Mouse (Mus musculus) lung, embryonic 16.5 days (tissue): ENCODE data around the gene Pakap. TPM values are rescaled to one million over a fixed set of nuclear protein-coding genes. Genes with fewer than 3 reads are reported as not detected.

Experiments
- ATAC-seq: fragments of 200-750 bp; cut with Nextera tagmentation; 2 replicates; pipeline ENCODE4 v1.8.0; 2017; ENCODE audit warnings: low read depth, mild to moderate bottlenecking, moderate library complexity
- H3K27ac ChIP-seq: fragments of 300-500 bp; sonication (generic); 2 replicates; pipeline ENCODE4 v1.5.1; 2014; ENCODE audit warnings: mild to moderate bottlenecking, control low read depth, low read length
- H3K27me3 ChIP-seq: fragments of 300-500 bp; sonication (generic); 2 replicates; pipeline ENCODE4 v1.6.1; 2014; ENCODE audit warnings: low read depth, low read length, mixed read lengths; ENCODE audit not compliant: control insufficient read depth, insufficient read depth
- H3K36me3 ChIP-seq: fragments of 300-500 bp; sonication (generic); 2 replicates; pipeline ENCODE4 v1.6.1; 2014; ENCODE audit warnings: low read length; ENCODE audit not compliant: control insufficient read depth, insufficient read depth
- H3K4me1 ChIP-seq: fragments of 300-500 bp; sonication (generic); replicated peaks from 2 replicates; pipeline ENCODE4 v1.6.1; 2014; ENCODE audit warnings: low read length, mixed read lengths; ENCODE audit not compliant: control insufficient read depth, insufficient read depth
- H3K4me2 ChIP-seq: fragments of 300-500 bp; sonication (generic); 2 replicates; pipeline ENCODE4 v1.6.1; 2014; ENCODE audit warnings: low read depth, low read length, control low read depth
- H3K4me3 ChIP-seq: fragments of 300-500 bp; sonication (generic); 2 replicates; pipeline ENCODE4 v1.5.1; 2014; ENCODE audit warnings: mild to moderate bottlenecking, low read length, control low read depth
- H3K9ac ChIP-seq: fragments of 300-500 bp; sonication (generic); 2 replicates; pipeline ENCODE4 v1.6.1; 2014; ENCODE audit warnings: low read length, control low read depth
- H3K9me3 ChIP-seq: fragments of 300-500 bp; sonication (generic); 2 replicates; pipeline ENCODE4 v1.6.1; 2016; ENCODE audit warnings: low read length; ENCODE audit not compliant: control insufficient read depth
- WGBS: fragments of 180-500 bp; shearing (Covaris S2); extraction: QIAGEN DNeasy Blood & Tissue Kit; methylation state at CpG from one replicate; pipeline ENCODE4 v1.1.7; 2014; 5-methylcytosine and 5-hydroxymethylcytosine counted together
- polyA plus RNA-seq: library from polyadenylated mRNA; unstranded; fragments of >200 nt; fragmentation: Nextera tagmentation; extraction: Ambion mirVana; gene quantifications from 2 replicates; pipeline ENCODE4 v1.2.1, GENCODE M21; 2015

Pakap gene
- polyA plus RNA-seq, 1 experiment from 2014 or later, result 50.0 TPM

- H3K27ac ChIP-seq, result no peak overlapping the region
- H3K9me3 ChIP-seq, result no peaks in the 10 kb centered on the region
- no peaks in the 10 kb centered on the region for H3K27me3 ChIP-seq
- H3K4me1 ChIP-seq, result peaks cover 22% of the 10 kb centered on the region
- H3K4me2 ChIP-seq, result no peak overlapping the region
- no peak for ATAC-seq
- H3K36me3 ChIP-seq, result peaks cover 51% of the 10 kb centered on the region
- no peak overlapping the region for H3K4me3 ChIP-seq
- 87% methylated on average over 6 of the region's 6 CpGs for WGBS
- H3K9ac ChIP-seq, result no peak overlapping the region
These were observed 286.2 kb downstream of the Pakap start for GRCm38 (mm10) chr4:57854181-57854580.

- H3K4me2 ChIP-seq, result no peak overlapping the region
- H3K9me3 ChIP-seq, result no peaks in the 10 kb centered on the region
- 49% methylated on average over 18 of the region's 18 CpGs for WGBS
- no peak overlapping the region for H3K4me3 ChIP-seq
- peaks cover 45% of the 10 kb centered on the region for H3K36me3 ChIP-seq
- peak; percentile 87 for ATAC-seq
- H3K9ac ChIP-seq, result no peak overlapping the region
- H3K4me1 ChIP-seq, result peaks cover 26% of the 10 kb centered on the region
- H3K27ac ChIP-seq, result peak overlapping the region; percentile 55
- no peaks in the 10 kb centered on the region for H3K27me3 ChIP-seq
These were observed 287.4 kb downstream of the Pakap start for GRCm38 (mm10) chr4:57855281-57855941.

- Histone ChIP-seq H3K4me2 (no peak overlapping the region), H3K4me3 (no peak overlapping the region), H3K9me3 (no peaks in the 10 kb centered on the region), H3K9ac (no peak overlapping the region), H3K36me3 (peaks cover 44% of the 10 kb centered on the region), H3K4me1 (peaks cover 26% of the 10 kb centered on the region), H3K27ac (no peak overlapping the region), H3K27me3 (no peaks in the 10 kb centered on the region)
- 91% methylated on average over 10 of the region's 10 CpGs for WGBS
- ATAC-seq, result no peak
These were observed 288.7 kb downstream of the Pakap start for GRCm38 (mm10) chr4:57856673-57857072.

- no peak overlapping the region for H3K4me2 ChIP-seq
- H3K27ac ChIP-seq, result no peak overlapping the region
- H3K9ac ChIP-seq, result no peak overlapping the region
- no peaks in the 10 kb centered on the region for H3K9me3 ChIP-seq
- no peaks in the 10 kb centered on the region for H3K27me3 ChIP-seq
- H3K36me3 ChIP-seq, result peaks cover 36% of the 10 kb centered on the region
- 65% methylated on average over 6 of the region's 6 CpGs for WGBS
- no peak overlapping the region for H3K4me3 ChIP-seq
- peaks cover 14% of the 10 kb centered on the region for H3K4me1 ChIP-seq
- no peak for ATAC-seq
These were observed 292.2 kb downstream of the Pakap start for GRCm38 (mm10) chr4:57860204-57860611.

GRCm38 (mm10) chr4:57861166-57861565, 293.2 kb downstream of the Pakap start:
- Histone ChIP-seq H3K4me2 (no peak overlapping the region), H3K9me3 (no peaks in the 10 kb centered on the region), H3K27ac (no peak overlapping the region), H3K9ac (no peak overlapping the region), H3K4me3 (no peak overlapping the region), H3K36me3 (peaks cover 26% of the 10 kb centered on the region), H3K4me1 (peaks cover 19% of the 10 kb centered on the region), H3K27me3 (no peaks in the 10 kb centered on the region)
- no peak for ATAC-seq
- WGBS, result 55% methylated on average over 6 of the region's 6 CpGs

- Histone ChIP-seq H3K9me3 (no peaks in the 10 kb centered on the region), H3K4me3 (no peak overlapping the region), H3K36me3 (peaks cover 20% of the 10 kb centered on the region), H3K4me2 (no peak overlapping the region), H3K4me1 (peaks cover 26% of the 10 kb centered on the region), H3K27ac (no peak overlapping the region; the same call in 1 of the 2 replicates), H3K9ac (no peak overlapping the region), H3K27me3 (no peaks in the 10 kb centered on the region)
- peak; percentile 24; the same call in 1 of the 2 replicates for ATAC-seq
- WGBS, result 34% methylated on average over 8 of the region's 8 CpGs
These were observed 293.9 kb downstream of the Pakap start for GRCm38 (mm10) chr4:57861856-57862255.

GRCm38 (mm10) chr4:57862269-57862986, 294.4 kb downstream of the Pakap start:
- Histone ChIP-seq H3K27ac (no peak overlapping the region; the same call in 1 of the 2 replicates), H3K9ac (no peak overlapping the region), H3K9me3 (no peaks in the 10 kb centered on the region), H3K4me3 (no peak overlapping the region), H3K36me3 (peaks cover 15% of the 10 kb centered on the region), H3K4me1 (peaks cover 31% of the 10 kb centered on the region), H3K4me2 (no peak overlapping the region), H3K27me3 (no peaks in the 10 kb centered on the region)
- peak; percentile 18; the same call in 1 of the 2 replicates for ATAC-seq
- WGBS, result 68% methylated on average over 9 of the region's 9 CpGs

GRCm38 (mm10) chr4:57866088-57866487, 298.1 kb downstream of the Pakap start:
- ATAC-seq, result peak; percentile 61
- 13% methylated on average over 2 of the region's 2 CpGs for whole genome bisulfite sequencing
- Histone ChIP-seq H3K36me3 (no peaks in the 10 kb centered on the region), H3K27ac (peak overlapping the region; percentile 18; the same call in 1 of the 2 replicates), H3K4me1 (peaks cover 23% of the 10 kb centered on the region), H3K9me3 (no peaks in the 10 kb centered on the region), H3K27me3 (no peaks in the 10 kb centered on the region), H3K4me2 (no peak overlapping the region), H3K9ac (no peak overlapping the region), H3K4me3 (no peak overlapping the region)

- 36% methylated on average over 9 of the region's 9 CpGs for WGBS
- peaks cover 20% of the 10 kb centered on the region for H3K4me1 ChIP-seq
- no peak for ATAC-seq
- no peak overlapping the region for H3K9ac ChIP-seq
- H3K4me3 ChIP-seq, result no peak overlapping the region
- no peaks in the 10 kb centered on the region for H3K27me3 ChIP-seq
- peak overlapping the region; percentile 24; the same call in 1 of the 2 replicates for H3K27ac ChIP-seq
- no peak overlapping the region for H3K4me2 ChIP-seq
- H3K9me3 ChIP-seq, result no peaks in the 10 kb centered on the region
- no peaks in the 10 kb centered on the region for H3K36me3 ChIP-seq
These were observed 299.0 kb downstream of the Pakap start for GRCm38 (mm10) chr4:57866990-57867389.
